Mouse (Mus musculus) gastrocnemius, postnatal 14 days (tissue): Measurements from ENCODE around the gene Psmg1. TPM values are rescaled to one million over a fixed set of nuclear protein-coding genes. Genes with fewer than 3 reads are reported as not detected.
"Not testable (repeated sequence)": the region's sequence is repeated elsewhere in the genome, so short reads cannot be mapped to it uniquely, and the experiment has no call there.

Experiments used
- DNase-seq: peaks from one replicate; pipeline ENCODE4 v3.0.0; 2021; ENCODE audit warnings: mixed read lengths
- intact Hi-C: fragments of 180-260 bp; cut with DNase I; formaldehyde crosslinking; loops from one replicate; pipeline ENCODE4 v1.15.1; 2025; ENCODE audit warnings: low total_unique reads
- long read RNA-seq, 2 experiments: library from polyadenylated mRNA; stranded (forward); transcript quantifications; one replicate each; pipeline ENCODE4 v2.0.0; 2021
- total RNA-seq, 2 experiments: library from RNA; stranded (reverse); gene quantifications; 2 replicates each; pipeline ENCODE4 v1.2.3; 2021

Psmg1 gene
- total RNA-seq, result 10 to 100 TPM; 12.2 to 12.8 TPM
- long read RNA-seq, experiment 1, transcript Psmg1-201 (7 exons, 1,044 nt), result major isoform, 13 of 13 reads
- long read RNA-seq, experiment 1, partial matches to known transcripts, result 0 of 13 reads
- long read RNA-seq, experiment 1, other reads (novel, unspliced or antisense), result 0 of 13 reads
- long read RNA-seq, experiment 2, transcript Psmg1-201 (7 exons, 1,044 nt), result major isoform, 13 of 15 reads
- long read RNA-seq, experiment 2, partial matches to known transcripts, result 1 of 15 reads
- long read RNA-seq, experiment 2, other reads (novel, unspliced or antisense), result 1 of 15 reads

DNA sequence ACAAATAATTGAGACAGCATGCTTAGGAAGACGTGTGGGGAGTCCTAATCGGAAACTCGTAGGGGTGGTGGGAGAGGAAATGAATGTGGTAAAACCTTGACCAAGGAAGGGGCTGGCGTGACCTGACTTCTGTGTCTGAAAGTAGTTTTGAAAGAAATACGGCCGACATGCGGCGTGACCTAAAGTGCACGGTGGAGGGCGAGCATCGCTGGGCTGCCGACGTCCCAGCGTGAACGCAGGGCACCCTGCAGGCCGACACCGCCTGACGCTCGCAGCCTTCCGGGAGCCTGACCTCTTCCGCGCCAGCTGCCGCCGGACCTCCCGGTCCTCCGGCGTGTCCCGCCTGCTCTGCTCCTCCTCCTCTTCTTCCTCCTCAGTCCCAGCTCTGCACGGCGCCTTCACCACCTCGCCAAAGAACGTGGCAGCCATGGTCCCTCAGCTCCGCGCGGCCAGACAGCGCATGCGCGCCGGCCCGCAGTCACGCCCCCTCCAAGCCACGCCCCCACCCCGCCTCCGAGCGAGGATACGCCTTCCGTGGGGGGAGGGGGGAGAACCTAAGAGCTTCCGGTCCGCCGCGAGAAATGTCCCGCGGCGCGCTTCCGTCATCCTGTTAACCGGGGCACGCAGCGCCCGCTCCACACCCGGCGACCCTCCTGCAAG lies at the start of gene Psmg1:
Psmg1 (minus strand) TSS at position 499 of the 660 bp plus-strand sequence.
- intact Hi-C loops, result no loop called here
- peak; percentile 95 for DNase-seq

DNA sequence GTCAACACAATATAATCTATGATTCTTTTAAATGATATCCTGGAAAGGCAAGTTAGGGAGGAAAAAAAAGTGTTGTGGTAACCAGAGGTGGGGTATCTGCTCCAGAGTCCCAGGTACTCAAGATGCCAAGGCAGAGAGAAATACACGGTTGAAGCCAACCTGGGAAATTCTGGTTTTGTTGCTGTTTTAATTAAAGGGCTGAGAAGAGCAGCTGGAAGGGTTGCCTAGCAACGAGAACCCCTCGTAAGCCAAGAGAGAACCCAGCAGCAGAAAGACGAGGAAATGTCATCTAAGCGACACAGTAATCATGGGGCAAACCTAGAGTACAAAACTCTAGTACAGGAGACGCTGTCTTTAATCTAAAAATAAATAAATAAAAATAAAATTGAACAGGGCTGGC lies 48.8 kb upstream of the Psmg1 start:
- no peak for DNase-seq
- intact Hi-C loops, result no loop called here

GRCm38 (mm10) chr16:96034473-96034872 lies 43.7 kb upstream of the Psmg1 start:
- intact Hi-C loops, result no loop called here
- DNase-seq, result no peak

DNA sequence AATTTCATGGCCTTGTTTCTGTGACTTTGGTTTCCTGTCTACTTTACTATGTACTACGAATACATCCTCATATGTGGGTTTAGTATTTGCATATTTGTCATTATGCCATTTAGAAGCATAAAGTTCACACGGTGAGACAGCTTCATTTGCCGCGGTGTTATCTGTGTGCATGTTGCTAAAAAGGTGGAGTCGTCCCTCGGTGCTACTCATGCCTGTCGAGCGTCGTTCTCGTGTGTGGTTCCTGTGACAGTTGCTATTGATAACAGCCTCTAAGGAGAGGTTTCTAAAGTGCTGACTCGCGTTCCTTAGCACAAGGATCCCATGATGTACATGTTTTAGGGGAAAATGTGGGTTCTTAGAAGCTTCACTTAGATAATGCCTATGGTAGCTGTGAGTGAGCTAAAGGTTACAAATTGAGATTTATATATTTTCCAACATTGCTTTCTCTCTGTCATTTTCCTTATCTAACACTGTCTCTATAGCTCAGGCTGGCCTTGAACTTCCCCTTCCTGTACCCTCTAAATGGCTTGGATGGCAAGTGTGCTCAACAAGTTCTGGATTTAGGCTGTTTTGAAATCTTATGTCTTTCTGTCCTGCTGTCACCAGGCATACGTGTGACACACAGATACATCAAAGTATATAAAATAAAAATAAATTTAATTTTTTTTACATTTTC lies 41.7 kb upstream of the Psmg1 start:
- intact Hi-C loops, result no loop called here
- no peak for DNase-seq

- DNase-seq, result no peak
- intact Hi-C loops, result no loop called here
Measured at GRCm38 (mm10) chr16:96030476-96031102, 39.8 kb upstream of the Psmg1 start.

DNA sequence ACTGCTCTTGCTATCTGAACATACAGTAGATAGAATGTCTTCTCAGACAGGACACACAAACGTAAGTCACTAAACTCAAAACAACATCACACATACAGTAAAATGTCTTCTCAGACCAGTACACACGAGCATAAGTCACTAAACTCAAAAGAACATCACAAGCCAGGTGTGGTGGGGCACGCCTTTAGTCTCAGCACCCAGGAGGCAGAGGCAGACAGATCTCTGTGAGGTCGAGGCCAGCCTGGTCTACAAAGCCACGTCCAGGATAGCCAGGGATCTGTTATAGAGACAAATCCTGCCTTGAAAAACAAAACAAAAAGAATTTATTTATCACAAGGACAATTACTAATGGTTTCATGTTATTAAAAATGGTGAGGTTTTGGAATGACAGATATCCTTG lies 35.5 kb upstream of the Psmg1 start:
- no peak for DNase-seq
- intact Hi-C loops, result no loop called here

DNA sequence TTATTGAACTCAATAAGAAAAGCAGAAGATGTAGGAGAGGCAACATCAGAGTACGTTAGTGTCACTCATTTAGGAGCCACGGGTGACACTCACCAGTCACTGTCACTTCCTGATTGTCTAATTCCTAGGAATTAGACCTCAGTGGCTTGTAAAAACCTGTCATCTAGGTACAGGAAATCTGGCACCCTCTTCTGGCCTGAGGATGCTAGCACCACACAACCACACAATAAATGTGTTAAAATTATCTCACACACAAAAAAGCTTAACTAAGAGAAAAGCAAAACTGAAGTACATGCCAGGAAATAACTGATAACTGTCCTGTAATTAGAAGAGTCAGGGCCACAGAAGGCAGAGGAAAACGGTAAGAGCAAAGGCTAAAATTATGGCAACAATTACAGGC lies 34.5 kb upstream of the Psmg1 start:
- DNase-seq, result no peak
- intact Hi-C loops, result no loop called here

GRCm38 (mm10) chr16:96021045-96021444 lies 30.3 kb upstream of the Psmg1 start:
- intact Hi-C loops, result no loop called here
- no peak for DNase-seq

GRCm38 (mm10) chr16:96009124-96009523 lies 18.4 kb upstream of the Psmg1 start:
- DNase-seq, intact Hi-C loops: not testable (repeated sequence)

DNA sequence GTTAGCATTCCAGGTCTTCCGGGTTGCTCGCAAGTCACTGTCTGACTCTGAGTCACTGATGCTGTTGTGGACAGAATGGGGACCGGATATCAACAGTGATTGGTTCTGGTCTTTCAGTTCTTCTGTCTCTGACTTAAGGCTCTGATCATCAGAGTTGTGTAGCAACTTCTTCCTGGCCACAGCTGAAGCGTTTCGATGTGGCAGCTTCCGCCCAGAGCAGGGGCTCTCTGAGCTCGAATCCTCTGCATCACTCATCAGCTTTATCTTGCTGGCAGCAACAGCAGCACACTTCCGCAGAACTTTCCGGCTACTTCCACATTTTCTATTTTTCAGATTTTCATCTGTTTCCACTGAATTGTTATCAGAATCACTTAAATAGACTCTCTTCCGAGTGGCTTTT lies 13.5 kb upstream of the Psmg1 start:
- DNase-seq, intact Hi-C loops: not testable (repeated sequence)

GRCm38 (mm10) chr16:95999291-95999690 lies 8.5 kb upstream of the Psmg1 start:
- no peak for DNase-seq
- intact Hi-C loops, result no loop called here

- DNase-seq, result no peak
- intact Hi-C loops, result no loop called here
Measured at GRCm38 (mm10) chr16:95996156-95996555, 5.4 kb upstream of the Psmg1 start.

- DNase-seq, intact Hi-C loops: not testable (repeated sequence)
Measured at GRCm38 (mm10) chr16:95994576-95994975, 3.8 kb upstream of the Psmg1 start.

DNA sequence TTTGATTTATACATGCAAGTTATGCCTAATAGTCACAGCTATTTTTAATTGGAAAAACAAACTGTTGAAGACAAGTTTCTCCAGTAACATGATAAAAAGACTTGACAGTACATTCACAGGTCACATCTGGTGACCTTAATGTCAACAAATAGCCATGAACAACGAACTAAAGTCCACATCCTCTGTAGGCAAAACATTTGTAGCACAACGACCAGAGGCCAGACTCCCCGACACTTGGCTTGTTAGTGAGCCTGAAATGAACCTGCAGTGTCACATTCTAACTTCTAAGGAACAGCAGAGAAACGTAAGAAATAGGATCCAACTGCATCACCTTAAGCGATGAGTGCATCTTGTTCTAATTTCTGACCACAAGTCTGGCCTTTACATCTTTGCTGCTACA lies 1.8 kb upstream of the Psmg1 start:
- no peak for DNase-seq
- intact Hi-C loops, result no loop called here

GRCm38 (mm10) chr16:95991122-95991900 lies 551 bp upstream of the Psmg1 start:
- intact Hi-C loops, result no loop called here
- no peak for DNase-seq

DNA sequence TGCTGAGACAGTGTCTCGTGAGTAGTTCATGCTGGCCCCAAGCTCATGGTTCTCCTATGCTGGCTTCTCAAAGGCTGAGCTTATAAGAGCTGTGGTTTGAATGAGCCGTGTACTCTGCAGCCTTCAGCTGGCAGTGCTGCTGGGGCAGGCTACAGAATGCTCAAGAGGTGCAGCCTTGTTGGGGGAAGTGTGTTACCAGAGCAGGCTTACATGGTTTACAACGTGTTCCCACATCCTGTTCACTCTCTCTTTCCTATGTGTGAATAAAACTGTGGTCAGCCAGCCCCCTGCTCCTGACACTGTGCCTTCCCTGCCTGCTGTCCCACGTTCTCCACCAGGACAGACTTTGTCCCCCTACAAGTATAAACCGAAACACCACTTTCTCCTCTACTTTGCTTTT lies 5.8 kb downstream of the Psmg1 start:
- DNase-seq, result no peak
- intact Hi-C loops, result no loop called here

DNA sequence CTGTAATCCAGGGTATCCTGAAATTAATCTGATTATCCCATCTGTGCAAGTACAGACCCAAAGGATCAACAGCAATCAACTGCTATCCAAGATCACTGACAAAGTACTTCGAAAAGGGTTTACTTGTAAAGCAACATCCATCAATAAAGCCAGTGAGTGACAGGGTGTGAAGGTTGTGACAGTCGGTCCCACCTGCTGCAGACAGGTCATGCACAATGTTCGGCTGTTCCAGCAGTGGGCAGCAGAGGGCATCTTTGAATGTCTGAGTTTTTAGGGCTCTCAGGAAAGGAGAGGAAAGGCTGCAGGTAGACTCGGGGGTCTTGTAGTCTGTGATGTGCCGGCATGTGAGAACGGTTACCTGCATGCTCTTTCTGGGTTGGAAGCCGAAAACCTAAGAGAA lies 7.2 kb downstream of the Psmg1 start:
- intact Hi-C loops, result no loop called here
- DNase-seq, result no peak

DNA sequence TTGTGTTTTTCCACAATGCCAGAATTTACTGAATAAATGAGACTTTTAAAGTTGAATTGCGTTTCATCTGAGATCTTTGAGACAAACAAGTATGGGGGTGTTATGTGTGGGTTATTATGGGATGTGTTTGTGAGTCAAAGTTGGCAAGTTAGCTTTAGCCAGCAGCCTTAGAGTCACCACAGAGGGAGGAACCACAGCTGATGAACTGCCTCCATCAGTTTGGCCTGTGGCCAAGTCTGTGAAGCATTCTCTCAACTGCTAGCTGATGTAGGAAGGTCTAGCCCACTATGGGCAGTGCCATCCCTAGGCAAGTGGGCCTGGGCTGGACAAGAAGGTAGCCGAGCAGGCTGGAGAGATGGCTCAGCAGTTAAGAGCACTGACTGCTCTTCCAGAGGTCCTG lies 19.9 kb downstream of the Psmg1 start:
- intact Hi-C loops, result no loop called here
- DNase-seq, result no peak

GRCm38 (mm10) chr16:95967455-95967854 lies 23.3 kb downstream of the Psmg1 start:
- intact Hi-C loops, result loop anchor here (10.0 kb wide), 1 partner anchor 613 kb away; no protein-coding TSS in a partner anchor
- DNase-seq, result no peak
